Mouse (Mus musculus): ENCODE measurements around the gene Parp3. TPM values are rescaled to one million over a fixed set of nuclear protein-coding genes. Genes with fewer than 3 reads are reported as not detected.

Gene Parp3
- polyA plus RNA-seq (2017; shearing (Covaris generic)), result 10 to 100 TPM; 63.2 to 77.1 TPM

GRCm38 (mm10) chr9:106476924-106477484 is at the start of gene Parp3:
Gene Parp3 (minus strand): TSS chr9:106476949.

GRCm38 (mm10) chr9:106514273-106514672 is 37.5 kb upstream of the Parp3 start, which contains the start of gene Iqcf5:
Gene Iqcf5 (plus strand): TSS chr9:106514573.

GRCm38 (mm10) chr9:106499667-106500066 is 22.9 kb upstream of the Parp3 start, which contains the start of gene Iqcf1:
Gene Iqcf1 (plus strand): TSS chr9:106499967.

GRCm38 (mm10) chr9:106475663-106476001 is 1.1 kb downstream of the Parp3 start, which contains the start of gene Rrp9:
Gene Rrp9 (plus strand): TSS chr9:106475963.

GRCm38 (mm10) chr9:106465571-106466200 is 11.1 kb downstream of the Parp3 start, which contains the start of gene Gpr62:
Gene Gpr62 (minus strand): TSS chr9:106465938.

GRCm38 (mm10) chr9:106453271-106454070 is 23.3 kb downstream of the Parp3 start, which contains the start of gene Pcbp4:
Gene Pcbp4 (plus strand): TSS chr9:106453291.

GRCm38 (mm10) chr9:106447348-106447747 is 29.4 kb downstream of the Parp3 start, which contains the start of the genes Abhd14b and Abhd14a:
Gene Abhd14b (plus strand): TSS chr9:106447459.
Gene Abhd14a (minus strand): TSS chr9:106447678.

GRCm38 (mm10) chr9:106429221-106430014 is 47.3 kb downstream of the Parp3 start, which contains the start of gene Rpl29:
Gene Rpl29 (plus strand): TSS chr9:106429454.

Other genes starting within 250 kb of the Parp3 start
- gene Alas1, start 228.3 kb downstream of the Parp3 start, polyA plus RNA-seq (2017; shearing (Covaris generic)), result 10 to 100 TPM; 38.9 to 42.0 TPM
- gene Poc1a, start 195.9 kb downstream of the Parp3 start, polyA plus RNA-seq (2017; shearing (Covaris generic)), result 1 to 10 TPM; 2.4 to 3.4 TPM
- gene Dusp7, start 108.3 kb downstream of the Parp3 start, polyA plus RNA-seq (2017; shearing (Covaris generic)), result 10 to 100 TPM; 59.8 to 74.2 TPM
- gene Rpl29, start 47.5 kb downstream of the Parp3 start, polyA plus RNA-seq (2017; shearing (Covaris generic)), result 100 to 1,000 TPM; 529 to 539 TPM
- gene Acy1, start 38.6 kb downstream of the Parp3 start, polyA plus RNA-seq (2017; shearing (Covaris generic)), result 10 to 100 TPM; 19.1 to 22.0 TPM
- gene Abhd14b, start 29.5 kb downstream of the Parp3 start, polyA plus RNA-seq (2017; shearing (Covaris generic)), result 10 to 100 TPM; 13.0 to 14.9 TPM
- 10 to 100 TPM; 14.4 to 16.0 TPM for gene Abhd14a, start 29.3 kb downstream of the Parp3 start, polyA plus RNA-seq (2017; shearing (Covaris generic))
- gene Pcbp4, start 23.7 kb downstream of the Parp3 start, polyA plus RNA-seq (2017; shearing (Covaris generic)), result 10 to 100 TPM; 12.2 to 13.9 TPM
- under 1 TPM in 1 of 2 experiments, not detected in 1; 0.27 TPM for gene Gpr62, start 11.0 kb downstream of the Parp3 start, polyA plus RNA-seq (2017; shearing (Covaris generic))
- 10 to 100 TPM; 73.0 to 97.0 TPM for gene Rrp9, start 986 bp downstream of the Parp3 start, polyA plus RNA-seq (2017; shearing (Covaris generic))
- gene Iqcf1, start 23.0 kb upstream of the Parp3 start, polyA plus RNA-seq (2017; shearing (Covaris generic)), result not detected
- not detected for gene Iqcf5, start 37.6 kb upstream of the Parp3 start, polyA plus RNA-seq (2017; shearing (Covaris generic))
- gene Iqcf3, start 84.7 kb upstream of the Parp3 start, polyA plus RNA-seq (2017; shearing (Covaris generic)), result 1 to 10 TPM in 1 of 2 experiments, not detected in 1; 2.9 TPM
- not detected for gene Iqcf4, start 94.0 kb upstream of the Parp3 start, polyA plus RNA-seq (2017; shearing (Covaris generic))
- gene Iqcf6, start 149.6 kb upstream of the Parp3 start, polyA plus RNA-seq (2017; shearing (Covaris generic)), result not detected
- gene Grm2, start 179.1 kb upstream of the Parp3 start, polyA plus RNA-seq (2017; shearing (Covaris generic)), result 1 to 10 TPM in 1 of 2 experiments, under 1 TPM in 1; 0.27 to 1.1 TPM
- gene Tex264, start 209.0 kb upstream of the Parp3 start, polyA plus RNA-seq (2017; shearing (Covaris generic)), result 10 to 100 TPM; 65.1 to 79.3 TPM

Measured in inflammation-experienced regulatory T-cells (primary cell).